Mouse (Mus musculus) kidney, adult 11 months (tissue): ENCODE data around the gene Cnih1.
"Not testable (repeated sequence)": the region's sequence is repeated elsewhere in the genome, so short reads cannot be mapped to it uniquely, and the experiment has no call there.

Source experiments
- DNase-seq: peaks from one replicate; pipeline ENCODE4 v3.0.0; 2022

Cnih1 gene

DNA sequence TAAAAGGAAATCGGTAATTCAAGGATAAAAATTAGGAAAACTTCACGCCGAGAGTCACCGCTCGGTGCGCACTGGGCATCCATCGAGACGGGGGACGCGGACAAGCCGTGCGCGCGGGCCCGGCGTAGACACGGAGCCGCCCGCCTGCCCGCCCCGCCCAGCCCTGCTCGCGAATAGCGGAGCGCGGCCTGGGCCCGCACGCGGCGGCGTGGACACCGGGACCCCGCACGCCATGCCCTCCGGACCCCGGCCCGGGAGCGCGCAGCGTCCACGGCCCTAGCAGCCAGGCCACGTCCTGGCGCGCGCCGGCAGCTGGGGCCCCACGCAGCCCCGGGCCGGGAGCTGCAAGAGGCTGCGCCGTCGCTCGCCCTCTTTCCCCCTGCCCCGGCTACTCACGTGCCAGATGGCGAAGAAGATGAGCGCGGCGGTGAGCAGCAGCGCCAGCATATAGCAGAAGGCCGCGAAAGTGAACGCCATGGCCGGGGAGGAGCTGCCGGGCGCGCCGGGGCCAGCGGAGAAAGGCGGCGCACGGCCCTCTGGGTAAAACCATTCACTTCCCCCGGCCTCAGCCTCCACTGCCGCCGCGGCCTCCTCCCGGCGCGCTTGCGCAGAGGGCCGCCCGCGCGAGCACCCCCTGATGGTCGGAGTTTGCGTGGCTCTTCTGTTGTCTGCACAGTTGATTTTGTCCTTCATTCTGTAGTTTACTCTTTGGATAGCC is at the start of gene Cnih1:
Gene Cnih1, minus strand, starts transcription at position 625 of the 718 bp plus-strand sequence.
- DNase-seq: peak; percentile 87

DNA sequence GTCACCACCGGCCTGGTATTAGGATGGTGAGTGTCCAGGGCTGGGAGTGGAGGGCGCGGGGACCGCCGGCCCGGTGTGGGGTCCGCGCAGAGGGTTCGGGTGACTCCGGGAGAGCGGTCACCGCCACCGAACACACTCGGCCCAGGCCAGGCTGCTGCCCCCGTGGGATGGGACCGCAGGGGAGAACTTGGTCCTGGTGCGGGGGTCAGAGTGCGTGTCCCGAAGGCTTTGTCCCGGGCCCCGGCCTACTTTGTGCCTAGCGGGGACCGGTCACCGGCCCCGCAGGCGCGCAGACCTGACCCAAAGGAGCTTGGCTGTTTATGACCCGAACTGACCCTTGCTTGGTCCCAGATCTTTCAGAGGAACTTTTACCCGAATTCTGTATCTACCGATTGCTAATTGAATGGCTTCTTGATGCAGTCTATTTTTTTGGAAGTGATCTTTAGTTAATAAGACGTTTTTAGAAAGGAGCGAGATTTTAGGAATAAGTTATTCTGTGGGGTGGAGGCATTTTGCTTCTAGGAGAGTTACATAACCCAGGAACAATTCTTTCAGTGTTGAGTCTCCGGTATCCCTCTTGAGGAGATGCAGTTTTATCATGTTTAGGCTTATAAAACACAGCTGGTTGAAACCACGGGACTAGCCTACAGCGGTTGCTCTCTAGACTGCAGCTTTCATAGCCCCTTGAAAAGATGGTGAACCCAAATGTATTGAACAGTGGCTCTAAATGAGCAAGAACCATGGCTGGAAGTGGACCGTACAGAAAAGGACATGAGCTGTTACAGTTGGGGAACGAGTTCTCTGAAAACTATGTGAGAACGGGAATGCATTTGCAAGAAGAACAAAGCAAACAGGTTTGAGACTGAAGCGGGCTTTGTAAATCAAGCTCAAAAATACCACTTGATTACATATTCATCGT is 44.4 kb upstream of the Cnih1 start:
- DNase-seq: no peak

DNA sequence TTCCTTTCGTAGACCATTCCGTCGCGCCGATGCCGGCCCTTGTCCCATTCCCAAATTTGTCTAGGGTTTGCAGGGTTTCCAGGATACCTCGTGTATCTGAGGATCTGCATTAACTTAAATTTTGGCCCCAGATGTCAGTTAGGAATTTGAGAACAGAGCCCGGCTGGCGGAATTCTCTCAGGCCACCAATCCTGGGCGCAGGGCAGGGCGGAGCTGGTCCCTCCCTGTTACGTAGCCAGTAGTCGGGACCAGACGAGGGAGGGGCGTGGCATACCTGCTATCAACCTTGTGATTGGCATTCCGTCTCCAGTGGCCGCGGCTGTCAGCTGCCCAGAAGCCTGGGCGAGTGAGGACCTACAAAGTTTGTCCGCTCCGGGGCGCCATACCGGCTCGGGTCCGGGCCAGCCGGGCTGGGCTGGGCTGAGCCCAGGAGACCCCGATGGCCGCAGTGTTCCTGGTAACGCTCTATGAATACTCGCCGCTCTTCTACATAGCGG is 43.7 kb upstream of the Cnih1 start, which contains the start of gene Cgrrf1:
Gene Cgrrf1, plus strand, starts transcription at position 289 of the 497 bp plus-strand sequence.
- DNase-seq: peak; percentile 98

DNA sequence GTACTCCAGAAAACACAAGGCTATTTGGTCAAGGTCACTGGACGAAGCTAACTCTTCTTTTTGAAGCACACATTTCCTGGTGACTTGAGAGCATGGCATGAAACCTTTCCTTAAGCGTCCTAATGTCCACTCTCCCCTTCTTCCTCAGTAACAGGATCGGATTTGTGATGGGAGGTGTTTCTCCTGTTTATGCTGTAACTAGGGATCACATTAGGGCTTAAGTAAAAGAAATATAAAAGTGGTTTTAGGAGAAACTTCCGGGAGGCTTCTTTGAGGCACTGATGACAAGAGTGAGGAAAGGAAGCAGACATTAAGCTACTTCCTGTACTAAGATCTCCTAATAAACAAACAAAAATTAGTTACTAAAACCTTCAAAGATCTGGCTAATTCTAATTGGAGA is 43.1 kb upstream of the Cnih1 start:
- no peak for DNase-seq

DNA sequence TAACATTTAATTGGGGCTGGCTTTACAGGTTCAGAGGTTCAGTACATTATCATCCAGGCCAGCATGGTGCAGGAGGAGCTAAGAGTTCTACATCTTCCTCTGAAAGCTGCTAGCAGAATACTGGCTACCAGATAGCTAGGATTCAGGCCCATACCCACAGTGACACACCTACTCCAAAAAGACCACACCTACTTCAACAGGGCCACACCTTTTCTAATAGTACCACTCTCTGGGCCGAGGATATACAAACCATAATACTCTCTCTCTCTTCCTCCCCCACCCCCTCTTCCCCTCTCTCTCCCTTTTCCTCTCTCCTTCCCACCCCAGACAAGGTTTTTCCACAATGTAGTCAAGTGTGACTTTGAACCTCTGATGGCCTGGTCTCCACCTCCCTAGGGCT is 39.2 kb upstream of the Cnih1 start:
- no peak for DNase-seq

DNA sequence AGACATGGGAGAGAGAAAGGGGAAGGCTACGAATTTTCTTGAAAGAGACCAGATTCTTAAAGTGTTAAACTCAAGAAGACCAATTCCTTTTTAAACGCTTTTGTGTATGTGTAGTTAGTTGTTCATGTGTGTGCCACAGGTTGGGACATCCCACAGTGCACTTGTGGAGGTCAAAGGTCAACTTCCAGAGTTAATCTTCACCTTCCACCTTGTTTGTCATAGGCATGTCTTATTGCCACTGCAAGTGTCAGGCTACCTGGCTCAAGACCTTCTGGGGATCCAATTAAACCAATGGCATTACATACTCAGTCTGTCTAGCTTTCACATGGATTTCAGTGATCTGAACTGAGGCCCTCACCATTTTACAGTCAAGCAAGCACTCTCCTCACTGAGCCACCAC is 35.8 kb upstream of the Cnih1 start:
- peak; percentile 49 for DNase-seq

DNA sequence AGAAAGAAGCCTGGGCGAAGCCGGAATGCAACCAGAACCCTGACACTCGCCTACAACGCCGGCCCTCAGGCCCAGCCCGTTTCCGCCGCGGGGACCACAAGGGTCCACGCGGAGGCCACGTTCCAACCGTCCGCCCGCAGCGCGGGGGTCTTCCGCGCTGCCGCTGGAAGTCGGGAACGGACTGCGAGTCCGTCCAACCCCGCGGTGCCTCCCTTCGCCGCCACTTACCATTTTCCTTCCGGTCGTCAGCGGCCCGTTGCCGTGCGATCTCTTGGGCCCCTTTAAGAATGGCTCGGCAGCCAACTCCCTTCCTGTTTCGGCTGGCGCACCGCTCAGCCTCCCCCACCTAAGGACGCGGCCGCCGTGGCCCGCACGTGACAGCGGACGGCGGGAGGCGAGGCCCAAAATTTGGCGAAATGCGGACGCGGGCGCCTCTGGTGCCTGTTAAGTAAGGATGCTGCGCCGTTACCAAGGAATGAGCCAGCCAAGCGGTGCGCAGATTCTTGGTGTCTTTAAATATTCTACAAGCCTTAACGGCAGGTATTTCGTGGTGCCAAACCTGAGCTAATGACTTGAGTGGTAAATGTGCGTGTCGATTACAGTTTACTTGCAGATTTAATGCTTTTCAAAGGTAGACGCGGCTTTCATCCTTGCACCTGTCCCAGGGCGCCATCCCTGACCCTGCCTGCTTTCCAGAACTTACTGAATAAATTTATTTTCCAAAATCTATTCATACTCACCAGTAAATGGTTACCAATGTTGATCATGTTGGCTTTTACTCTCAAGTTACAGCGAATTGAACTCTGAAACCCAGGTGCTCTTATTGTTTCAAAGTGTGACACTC is 33.9 kb upstream of the Cnih1 start, which contains the start of gene Gmfb:
Gene Gmfb, minus strand, starts transcription at position 370 of the 844 bp plus-strand sequence.
- peak; percentile 96 for DNase-seq

DNA sequence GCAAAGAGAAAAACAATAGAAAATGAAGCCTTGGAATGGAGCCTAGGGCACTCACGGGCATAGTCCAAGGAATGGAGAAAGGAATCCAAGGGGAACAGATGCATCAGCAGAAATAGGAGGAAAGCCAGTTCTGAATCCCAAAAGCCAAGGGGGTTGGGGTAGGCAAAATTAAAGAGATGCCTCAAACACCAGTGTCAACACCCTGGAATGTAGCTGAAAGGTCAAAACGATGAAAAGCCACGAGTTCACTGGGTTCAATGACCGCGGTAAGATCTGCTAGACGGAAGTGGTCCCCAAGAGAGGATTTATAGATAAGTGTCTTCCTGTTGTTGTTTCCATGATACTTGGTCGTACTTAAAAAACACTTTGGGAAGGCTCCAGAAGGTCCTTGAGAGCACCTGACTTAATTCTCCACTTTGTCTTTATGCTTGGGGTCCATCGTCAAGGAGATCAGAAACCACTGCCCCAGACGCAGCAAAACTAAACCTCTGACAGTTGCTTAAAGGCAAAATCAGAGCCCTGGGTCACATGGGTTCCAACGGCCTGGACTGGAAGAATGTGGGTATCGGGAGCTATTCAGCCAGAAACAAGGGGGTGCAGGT is 33.2 kb upstream of the Cnih1 start:
- peak; percentile 69 for DNase-seq

DNA sequence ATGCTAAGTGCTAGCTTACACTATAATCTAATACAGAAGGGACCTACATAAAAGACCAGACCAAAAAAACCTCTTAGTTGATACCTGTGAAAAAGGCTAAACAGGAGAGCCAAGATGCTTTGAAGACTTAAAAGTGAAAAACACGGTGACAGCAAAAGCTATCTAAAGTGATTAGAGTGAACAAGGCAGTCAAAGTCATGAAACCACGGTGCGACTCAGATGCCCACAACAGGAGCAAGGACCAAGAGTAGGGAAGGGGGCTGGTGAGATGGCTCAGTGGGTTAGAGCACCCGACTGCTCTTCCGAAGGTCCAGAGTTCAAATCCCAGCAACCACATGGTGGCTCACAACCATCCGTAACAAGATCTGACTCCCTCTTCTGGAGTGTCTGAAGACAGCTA is 31.8 kb upstream of the Cnih1 start:
- DNase-seq: not testable (repeated sequence)

DNA sequence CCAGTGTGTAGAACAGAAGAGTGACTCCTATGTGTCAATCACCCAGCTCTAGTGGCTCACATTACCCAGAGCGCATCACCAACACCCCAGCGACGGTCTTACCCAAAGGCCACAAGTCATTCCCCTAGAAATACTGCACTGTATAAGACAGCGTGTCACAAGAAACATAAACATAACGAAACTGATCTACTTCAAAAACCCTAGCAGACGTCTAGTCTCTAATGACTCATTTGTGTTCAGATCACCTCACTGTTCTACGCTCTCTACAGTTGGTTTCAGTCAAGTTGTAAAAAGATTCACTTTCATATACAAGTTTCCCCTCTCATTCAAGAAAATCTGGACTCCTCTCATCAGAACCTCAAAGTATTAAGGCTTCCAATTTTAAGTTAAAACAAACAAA is 30.5 kb upstream of the Cnih1 start:
- no peak for DNase-seq

DNA sequence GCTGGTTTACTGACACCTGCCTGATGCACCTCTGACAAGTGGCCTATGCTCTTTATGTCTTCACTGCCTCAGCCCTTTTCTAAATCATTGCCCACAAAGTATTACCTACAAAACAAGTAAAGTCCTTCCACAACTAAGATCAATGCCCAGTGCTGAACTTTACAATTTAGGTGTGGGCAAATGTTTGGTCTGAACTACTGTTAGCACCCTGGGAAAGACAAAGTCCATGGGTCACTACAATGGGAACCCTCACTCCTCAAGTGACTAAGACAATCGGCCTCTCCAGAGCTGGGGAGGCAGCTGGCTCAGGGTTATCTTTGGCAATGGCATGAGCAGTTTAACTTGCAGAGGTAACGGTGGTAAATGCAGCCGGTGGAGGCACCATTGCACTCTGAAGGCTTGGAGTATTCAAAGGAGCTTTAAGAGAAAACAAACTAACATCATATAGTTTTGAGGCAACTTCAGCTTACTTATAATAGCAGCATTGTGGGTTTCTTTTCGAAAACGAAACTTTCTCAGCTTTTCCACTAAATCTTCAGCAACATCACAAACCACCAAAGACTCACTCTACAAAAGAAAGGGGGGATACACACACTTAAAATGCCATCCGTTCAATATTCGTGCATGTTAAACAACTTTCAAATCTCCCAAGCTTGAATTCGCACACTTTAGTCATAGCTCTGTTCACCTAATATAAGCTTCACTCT is 28.9 kb upstream of the Cnih1 start:
- DNase-seq: no peak

DNA sequence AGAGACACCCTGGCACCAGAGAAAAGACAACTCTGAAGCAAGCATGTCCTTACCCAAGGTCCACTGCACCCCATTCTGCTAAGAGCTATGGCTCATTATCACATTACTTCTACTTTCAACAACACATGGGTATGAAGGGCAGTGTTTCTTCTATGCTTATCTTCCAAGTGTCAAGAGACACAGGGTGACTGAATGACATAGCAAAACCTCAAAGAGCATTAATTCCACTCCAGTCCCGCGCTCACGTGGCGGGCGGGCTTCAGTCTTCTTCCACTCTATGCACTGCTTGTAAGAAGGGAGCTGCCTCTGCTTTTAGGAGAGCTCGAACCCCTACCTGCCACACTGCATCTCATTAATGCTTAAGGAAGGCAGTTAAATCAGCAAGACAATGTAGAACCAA is 27.4 kb upstream of the Cnih1 start:
- DNase-seq: no peak

DNA sequence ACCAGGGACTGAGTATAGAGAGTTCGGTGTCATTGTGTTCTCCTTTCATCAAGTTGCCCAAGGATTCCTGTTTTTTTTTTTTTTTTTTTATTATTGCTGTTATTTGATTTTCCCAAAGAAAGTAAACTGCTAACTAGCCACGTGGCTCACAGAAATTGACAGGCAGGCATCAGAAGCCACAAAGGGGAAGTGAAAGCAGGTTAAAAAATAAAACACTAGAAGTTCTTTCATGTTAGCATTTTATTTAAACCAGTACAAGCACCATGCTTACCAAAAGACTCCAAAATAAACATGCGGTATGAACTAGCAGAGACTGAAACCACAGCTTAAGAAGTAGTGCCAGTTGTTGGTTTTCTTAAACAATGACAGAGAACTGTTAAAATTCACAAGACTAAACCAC is 19.7 kb upstream of the Cnih1 start:
- no peak for DNase-seq

DNA sequence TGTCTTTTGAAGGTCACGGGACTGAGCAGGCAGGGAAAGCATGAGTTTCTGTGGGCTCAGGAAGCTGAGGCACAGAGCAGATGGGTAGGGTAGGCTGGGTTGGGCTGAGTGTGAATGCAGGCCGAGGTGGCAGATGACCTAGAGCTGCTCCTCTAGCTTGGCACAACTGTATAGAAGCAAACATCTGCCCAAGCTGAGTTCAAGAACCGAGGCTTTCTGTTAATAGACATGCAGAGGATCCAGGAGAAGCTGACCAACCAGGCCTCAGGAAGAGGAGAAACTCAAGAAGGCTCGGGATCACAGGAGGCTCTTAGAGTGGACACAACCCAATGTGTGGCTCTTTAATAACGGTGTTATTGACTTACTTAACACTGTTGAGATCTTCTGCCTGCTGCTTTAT is 18.0 kb upstream of the Cnih1 start:
- DNase-seq: no peak

DNA sequence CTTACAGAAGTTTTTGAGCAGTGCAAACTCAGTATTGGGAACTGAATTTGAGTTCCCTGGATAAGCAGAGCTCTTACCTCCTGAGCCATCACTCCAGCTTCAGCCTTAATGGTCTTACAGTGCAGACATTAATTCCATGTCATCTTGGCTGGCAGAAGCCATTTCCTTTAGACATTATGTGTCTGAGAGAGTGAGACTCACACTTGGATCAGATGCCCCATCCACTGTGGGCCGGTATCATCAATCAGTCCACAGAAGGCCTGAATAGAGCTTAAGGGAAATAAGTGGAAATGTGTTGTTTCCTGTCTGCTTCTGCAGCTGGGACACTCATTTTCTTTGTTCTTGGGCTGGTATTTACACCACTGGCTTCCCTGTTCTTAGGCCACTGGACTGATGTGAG is 15.6 kb upstream of the Cnih1 start:
- DNase-seq: no peak

DNA sequence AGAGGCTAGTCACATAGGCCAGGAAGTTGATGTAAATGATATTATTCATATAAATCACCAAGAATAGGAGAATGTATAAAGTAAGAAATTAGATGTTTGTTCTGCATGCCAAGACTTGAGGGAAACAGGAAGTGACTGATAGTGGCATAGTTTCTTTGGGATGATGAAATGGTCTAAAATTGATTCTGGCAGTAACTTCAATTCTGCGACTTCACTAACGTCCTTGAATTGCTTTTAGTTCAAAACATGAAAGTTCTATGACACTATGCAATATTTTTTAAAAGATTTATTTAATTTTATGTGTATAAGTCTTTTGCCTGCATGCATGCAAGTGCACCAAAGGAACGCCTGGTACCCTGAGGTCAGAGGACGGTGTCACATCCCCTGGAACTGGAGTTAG is 15.0 kb upstream of the Cnih1 start:
- DNase-seq: no peak

DNA sequence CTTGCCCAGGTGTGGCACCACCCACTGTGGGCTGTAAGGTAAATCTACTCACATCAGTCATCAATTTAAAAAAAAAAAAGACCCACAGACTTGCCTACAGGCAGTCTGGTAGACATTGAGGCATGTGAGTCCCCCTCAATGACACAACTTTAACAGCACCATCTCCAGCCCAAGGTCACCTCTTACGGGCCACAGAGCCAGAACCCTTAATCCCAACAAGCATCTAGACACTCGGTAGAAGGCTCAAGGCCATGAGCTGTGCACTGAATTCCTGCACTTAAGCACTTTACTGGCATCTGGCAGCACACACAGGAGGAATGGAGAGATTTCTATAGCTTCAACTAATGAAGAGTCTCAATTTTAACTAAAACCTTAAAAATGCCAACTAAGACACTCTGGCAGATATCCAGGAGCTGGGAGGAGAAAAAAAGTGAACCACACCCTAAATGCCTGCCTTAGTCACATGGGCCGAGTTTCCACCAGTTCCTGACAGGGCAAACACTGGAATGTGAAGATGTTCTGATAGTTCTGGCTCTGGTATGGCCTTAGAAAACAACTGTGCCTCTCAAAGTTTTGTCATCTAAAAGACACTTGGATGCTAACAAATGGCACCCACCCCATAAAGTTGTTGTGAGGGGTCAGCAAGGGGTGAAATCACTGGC is 12.6 kb upstream of the Cnih1 start:
- no peak for DNase-seq

DNA sequence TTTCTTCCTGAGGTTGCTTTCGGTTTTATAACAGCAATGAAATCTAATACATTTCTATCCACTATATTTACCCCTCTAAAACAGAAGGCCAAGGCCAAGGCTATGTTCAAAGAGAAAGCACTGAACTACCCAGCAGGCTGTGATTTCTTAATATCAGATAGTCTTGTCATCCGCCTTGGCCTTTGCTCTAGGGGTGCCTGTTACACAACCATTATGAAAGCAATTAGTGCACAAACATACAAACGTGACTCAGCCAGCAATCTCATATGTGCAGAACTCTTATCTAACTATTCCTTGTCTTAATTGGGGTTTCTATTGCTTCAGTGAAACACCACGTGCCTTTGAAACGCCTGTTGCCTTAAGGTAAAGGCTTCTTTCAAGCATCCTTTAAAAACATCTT is 5.9 kb upstream of the Cnih1 start:
- no peak for DNase-seq

DNA sequence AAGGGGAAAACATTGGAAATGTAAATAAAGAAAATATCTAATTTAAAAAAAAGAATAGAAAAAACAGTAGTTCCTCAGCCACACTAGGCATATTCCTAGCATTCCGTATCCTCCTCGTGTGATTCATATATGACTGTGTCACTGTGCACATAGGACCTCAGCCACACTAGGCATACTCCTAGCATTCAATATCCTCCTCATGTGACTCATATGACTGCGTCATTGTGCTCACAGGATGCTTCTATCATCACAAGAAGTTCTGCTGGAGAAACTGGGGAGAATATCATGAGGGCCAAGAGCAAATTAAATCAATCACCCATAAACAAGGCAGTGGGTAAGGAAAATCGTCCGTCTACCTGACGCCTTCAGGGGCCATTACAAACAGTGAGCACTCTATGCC is 2.5 kb upstream of the Cnih1 start:
- DNase-seq: no peak

DNA sequence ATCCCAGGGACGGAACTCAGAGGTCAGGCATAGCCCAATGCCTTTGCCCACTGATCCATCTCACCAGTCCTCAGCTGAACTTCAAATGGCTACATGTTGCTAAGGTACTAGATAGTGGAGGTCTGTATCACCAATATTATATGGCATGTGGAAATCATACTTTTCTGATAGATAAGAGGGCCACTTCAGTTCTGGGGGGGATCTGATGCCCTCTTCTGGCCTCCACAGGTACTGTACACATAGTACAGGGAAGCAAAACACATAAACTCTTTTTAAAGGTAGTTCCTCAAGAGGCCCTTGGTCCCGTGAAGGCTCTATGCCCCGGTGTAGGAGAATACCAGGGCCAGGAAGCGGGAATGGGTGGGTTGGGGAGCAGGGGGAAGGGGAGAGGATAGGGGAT is 2.1 kb upstream of the Cnih1 start:
- DNase-seq: no peak

DNA sequence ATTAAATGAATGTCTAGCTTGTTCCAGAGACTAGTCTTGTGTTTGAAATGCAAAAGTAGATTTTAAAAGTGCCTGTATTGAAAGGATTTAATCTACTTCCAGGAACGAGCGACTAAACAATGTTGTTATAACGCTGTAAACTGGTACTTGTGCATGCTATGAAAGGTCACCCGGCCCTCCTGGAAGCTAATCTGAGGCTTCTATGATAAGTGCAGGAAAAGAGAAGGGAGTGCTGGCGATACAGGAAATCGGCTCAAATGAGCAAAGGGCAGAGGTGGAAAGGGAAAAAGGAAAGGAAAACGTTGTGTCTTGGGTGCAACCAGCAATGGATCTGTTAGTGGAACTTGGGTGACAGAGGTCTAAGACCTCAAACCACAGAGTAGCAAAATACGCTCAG is 292 bp upstream of the Cnih1 start:
- peak; percentile 9 for DNase-seq
